Mouse (Mus musculus) heart, embryonic 15.5 days (tissue): ENCODE measurements around the gene Blvrb. TPM values are rescaled to one million over a fixed set of nuclear protein-coding genes. Genes with fewer than 3 reads are reported as not detected.

Experiments
- ATAC-seq: fragments of 200-750 bp; cut with Nextera tagmentation; replicated peaks from 2 replicates; pipeline ENCODE4 v1.8.0; 2017; ENCODE audit warnings: low read depth, moderate TSS enrichment; ENCODE audit not compliant: insufficient number of reproducible peaks, insufficient read depth, low FRiP score
- H3K27ac ChIP-seq: fragments of 300-500 bp; sonication (generic); 2 replicates; pipeline ENCODE4 v1.5.1; 2015; ENCODE audit warnings: mild to moderate bottlenecking, inconsistent platforms
- H3K27me3 ChIP-seq: fragments of 300-500 bp; sonication (generic); 2 replicates; pipeline ENCODE4 v1.6.1; 2015; ENCODE audit warnings: inconsistent platforms
- H3K36me3 ChIP-seq: fragments of 300-500 bp; sonication (generic); 2 replicates; pipeline ENCODE4 v1.6.1; 2015; ENCODE audit warnings: mild to moderate bottlenecking, inconsistent platforms
- H3K4me1 ChIP-seq: fragments of 300-500 bp; sonication (generic); replicated peaks from 2 replicates; pipeline ENCODE4 v1.6.1; 2015; ENCODE audit warnings: inconsistent platforms
- H3K4me2 ChIP-seq: fragments of 300-500 bp; sonication (generic); 2 replicates; pipeline ENCODE4 v1.6.1; 2015; ENCODE audit warnings: inconsistent platforms, mild to moderate bottlenecking, moderate library complexity
- H3K4me3 ChIP-seq: fragments of 300-500 bp; sonication (generic); 2 replicates; pipeline ENCODE4 v1.5.1; 2015; ENCODE audit warnings: mild to moderate bottlenecking, inconsistent platforms
- H3K9ac ChIP-seq: fragments of 300-500 bp; sonication (generic); 2 replicates; pipeline ENCODE4 v1.6.1; 2015; ENCODE audit warnings: mild to moderate bottlenecking, inconsistent platforms
- H3K9me3 ChIP-seq: fragments of 300-500 bp; sonication (generic); replicated peaks from 2 replicates; pipeline ENCODE4 v1.6.1; 2016; ENCODE audit warnings: inconsistent platforms
- WGBS: fragments of 180-500 bp; shearing (Covaris S2); methylation state at CpG from one replicate; pipeline ENCODE4 v1.1.7; 2015; ENCODE audit warnings: mixed read lengths; 5-methylcytosine and 5-hydroxymethylcytosine counted together
- polyA plus RNA-seq: library from polyadenylated mRNA; unstranded; fragments of >200 nt; fragmentation: Nextera tagmentation; extraction: Ambion mirVana; gene quantifications from 2 replicates; pipeline ENCODE4 v1.2.1, GENCODE M21; 2015

Blvrb gene
- polyA plus RNA-seq, 1 experiment from 2014 or later: 51.4 TPM

- 97% methylated on average over 1 of the region's 1 CpGs for WGBS
- Histone ChIP-seq H3K9me3 (no peaks in the 10 kb centered on the region), H3K4me3 (no peak overlapping the region), H3K9ac (no peak overlapping the region), H3K27me3 (peaks cover 5% of the 10 kb centered on the region), H3K4me1 (no peaks in the 10 kb centered on the region), H3K27ac (no peak overlapping the region), H3K4me2 (no peak overlapping the region), H3K36me3 (no peaks in the 10 kb centered on the region)
- no peak for ATAC-seq
Observed at GRCm38 (mm10) chr7:27427387-27427786, 20.4 kb upstream of the Blvrb start.

GRCm38 (mm10) chr7:27428002-27428401 is 19.8 kb upstream of the Blvrb start:
- no peak overlapping the region for H3K4me3 ChIP-seq
- no peaks in the 10 kb centered on the region for H3K4me1 ChIP-seq
- no peak overlapping the region for H3K4me2 ChIP-seq
- H3K9ac ChIP-seq: no peak overlapping the region
- H3K27me3 ChIP-seq: peaks cover 8% of the 10 kb centered on the region
- H3K9me3 ChIP-seq: no peaks in the 10 kb centered on the region
- 73% methylated on average over 11 of the region's 11 CpGs for WGBS
- no peak for ATAC-seq
- no peak overlapping the region for H3K27ac ChIP-seq
- no peaks in the 10 kb centered on the region for H3K36me3 ChIP-seq

GRCm38 (mm10) chr7:27429135-27429534 is 18.6 kb upstream of the Blvrb start:
- no peak for ATAC-seq
- Histone ChIP-seq H3K9me3 (no peaks in the 10 kb centered on the region), H3K9ac (no peak overlapping the region), H3K4me2 (no peak overlapping the region), H3K4me3 (no peak overlapping the region), H3K27me3 (peaks cover 14% of the 10 kb centered on the region), H3K27ac (no peak overlapping the region), H3K4me1 (no peaks in the 10 kb centered on the region), H3K36me3 (no peaks in the 10 kb centered on the region)
- WGBS: 59% methylated on average over 2 of the region's 2 CpGs

GRCm38 (mm10) chr7:27433349-27433748 is 14.4 kb upstream of the Blvrb start:
- peaks cover 26% of the 10 kb centered on the region for H3K27me3 ChIP-seq
- WGBS: 24% methylated on average over 10 of the region's 10 CpGs
- no peaks in the 10 kb centered on the region for H3K9me3 ChIP-seq

GRCm38 (mm10) chr7:27433794-27434193 is 14.0 kb upstream of the Blvrb start:
- no peaks in the 10 kb centered on the region for H3K9me3 ChIP-seq
- no peak for ATAC-seq
- no peak overlapping the region for H3K4me3 ChIP-seq
- WGBS: 8% methylated on average over 10 of the region's 10 CpGs
- no peak overlapping the region for H3K9ac ChIP-seq
- H3K4me1 ChIP-seq: no peaks in the 10 kb centered on the region
- H3K36me3 ChIP-seq: no peaks in the 10 kb centered on the region
- H3K27me3 ChIP-seq: peaks cover 26% of the 10 kb centered on the region
- no peak overlapping the region for H3K27ac ChIP-seq
- no peak overlapping the region for H3K4me2 ChIP-seq

More at GRCm38 (mm10) chr7:27433349-27433748, 14.4 kb upstream of the Blvrb start:
- Histone ChIP-seq H3K36me3 (no peaks in the 10 kb centered on the region), H3K4me2 (no peak overlapping the region), H3K27ac (no peak overlapping the region), H3K4me3 (no peak overlapping the region), H3K9ac (no peak overlapping the region), H3K4me1 (no peaks in the 10 kb centered on the region)
- no peak for ATAC-seq

GRCm38 (mm10) chr7:27437544-27437943 is 10.2 kb upstream of the Blvrb start:
- no peaks in the 10 kb centered on the region for H3K4me1 ChIP-seq
- H3K9me3 ChIP-seq: no peaks in the 10 kb centered on the region
- H3K9ac ChIP-seq: no peak overlapping the region
- peaks cover 26% of the 10 kb centered on the region for H3K27me3 ChIP-seq
- no peak for ATAC-seq
- no peaks in the 10 kb centered on the region for H3K36me3 ChIP-seq
- WGBS: 50% methylated on average over 5 of the region's 5 CpGs
- no peak overlapping the region for H3K4me2 ChIP-seq
- H3K4me3 ChIP-seq: no peak overlapping the region
- H3K27ac ChIP-seq: no peak overlapping the region

GRCm38 (mm10) chr7:27440014-27440413 is 7.8 kb upstream of the Blvrb start:
- peaks cover 12% of the 10 kb centered on the region for H3K27me3 ChIP-seq
- H3K27ac ChIP-seq: no peak overlapping the region
- H3K9ac ChIP-seq: no peak overlapping the region
- H3K4me3 ChIP-seq: no peak overlapping the region
- no peaks in the 10 kb centered on the region for H3K4me1 ChIP-seq
- no peak overlapping the region for H3K4me2 ChIP-seq
- ATAC-seq: no peak
- no peaks in the 10 kb centered on the region for H3K9me3 ChIP-seq
- WGBS: 72% methylated on average over 4 of the region's 4 CpGs
- H3K36me3 ChIP-seq: no peaks in the 10 kb centered on the region

- no peak overlapping the region for H3K27ac ChIP-seq
- no peaks in the 10 kb centered on the region for H3K36me3 ChIP-seq
- peak overlapping the region; percentile 58 for H3K4me3 ChIP-seq
- peaks cover 26% of the 10 kb centered on the region for H3K27me3 ChIP-seq
- 6% methylated on average over 18 of the region's 18 CpGs for WGBS
- peaks cover 21% of the 10 kb centered on the region for H3K4me1 ChIP-seq
- H3K4me2 ChIP-seq: peak overlapping the region; percentile 96
- no peak for ATAC-seq
- no peaks in the 10 kb centered on the region for H3K9me3 ChIP-seq
- H3K9ac ChIP-seq: peak overlapping the region; percentile 64
Observed at GRCm38 (mm10) chr7:27446051-27446450, 1.7 kb upstream of the Blvrb start.

- no peaks in the 10 kb centered on the region for H3K36me3 ChIP-seq
- H3K9ac ChIP-seq: peak overlapping the region; percentile 64
- ATAC-seq: 0 out of 2 replicates have a peak, but pooled peaks have one; percentile 11
- H3K27ac ChIP-seq: no peak overlapping the region
- H3K27me3 ChIP-seq: peaks cover 26% of the 10 kb centered on the region
- peak overlapping the region; percentile 96 for H3K4me2 ChIP-seq
- WGBS: 8% methylated on average over 39 of the region's 53 CpGs
- peak overlapping the region; percentile 67 for H3K4me3 ChIP-seq
- H3K9me3 ChIP-seq: no peaks in the 10 kb centered on the region
- H3K4me1 ChIP-seq: peaks cover 21% of the 10 kb centered on the region
Observed at GRCm38 (mm10) chr7:27446521-27447418, 1.0 kb upstream of the Blvrb start.

GRCm38 (mm10) chr7:27448421-27449206 is 836 bp downstream of the Blvrb start:
- 50% methylated on average over 15 of the region's 15 CpGs for WGBS
- Histone ChIP-seq H3K4me1 (peaks cover 21% of the 10 kb centered on the region), H3K36me3 (no peaks in the 10 kb centered on the region), H3K27me3 (peaks cover 26% of the 10 kb centered on the region), H3K4me2 (peak overlapping the region; percentile 96), H3K9ac (peak overlapping the region; percentile 63), H3K27ac (no peak overlapping the region; the same call in 1 of the 2 replicates), H3K4me3 (peak overlapping the region; percentile 67), H3K9me3 (no peaks in the 10 kb centered on the region)
- no peak for ATAC-seq

- Histone ChIP-seq H3K4me3 (no peak overlapping the region), H3K4me1 (peaks cover 21% of the 10 kb centered on the region), H3K36me3 (no peaks in the 10 kb centered on the region), H3K4me2 (peak overlapping the region; percentile 96; the same call in 1 of the 2 replicates), H3K9me3 (no peaks in the 10 kb centered on the region), H3K9ac (no peak overlapping the region), H3K27me3 (peaks cover 24% of the 10 kb centered on the region), H3K27ac (no peak overlapping the region)
- no peak for ATAC-seq
- 63% methylated on average over 10 of the region's 10 CpGs for WGBS
Observed at GRCm38 (mm10) chr7:27449256-27449862, 1.6 kb downstream of the Blvrb start.
